Mouse (Mus musculus): Measurements from ENCODE around the gene Kif6. TPM values are rescaled to one million over a fixed set of nuclear protein-coding genes. Genes with fewer than 3 reads are reported as not detected.

Kif6 gene
- total RNA-seq, 1 experiment, result 0.36 TPM

- in situ Hi-C loops (cut with MboI; ENCODE audit: low sequenced_read_pairs in 2 of 2, unreplicated experiment in 2 of 2), result no loop called here
- H3K4me1 ChIP-seq (ENCODE audit: control insufficient read depth in 2 of 2, insufficient read depth in 2 of 2, low read length in 2 of 2, poor library complexity in 1 of 2), result no peaks in the 10 kb centered on the region
- TF ChIP-seq CHD2 (IDR thresholded peaks at IDR 0.05; ENCODE audit: low read depth, low read length), result no peak
- no peak for TF ChIP-seq ZC3H11A (IDR thresholded peaks at IDR 0.05; ENCODE audit: borderline replicate concordance, low read depth, low read length)
- no peak for TF ChIP-seq HCFC1 (IDR thresholded peaks at IDR 0.05; ENCODE audit: borderline replicate concordance, insufficient read depth, low read length)
- TF ChIP-seq MAFK (IDR thresholded peaks at IDR 0.05; ENCODE audit: insufficient read depth, low read depth, low read length), result no peak
- no peak for TF ChIP-seq ZNF384 (IDR thresholded peaks at IDR 0.05; ENCODE audit: low read depth, low read length)
These were observed 199.1 kb downstream of the Kif6 start for GRCm38 (mm10) chr17:49813893-49814640.

GRCm38 (mm10) chr17:49816067-49816565, 201.2 kb downstream of the Kif6 start:
- no peak overlapping the region for H3K9ac ChIP-seq (ENCODE audit: insufficient read depth, low read depth, low read length, poor library complexity, severe bottlenecking)
- no peaks in the 10 kb centered on the region for H3K9me3 ChIP-seq (ENCODE audit: control insufficient read depth, insufficient read depth, low read depth, low read length)
- H3K4me3 ChIP-seq (ENCODE audit: insufficient read depth in 1 of 2, low read depth in 1 of 2, low read length in 2 of 2, poor library complexity in 1 of 2, severe bottlenecking in 1 of 2), result no peak overlapping the region
- DNase-seq (ENCODE audit: low read depth, low spot score), result no peak
- H3K4me1 ChIP-seq (ENCODE audit: control insufficient read depth in 2 of 2, insufficient read depth in 2 of 2, low read length in 2 of 2, poor library complexity in 1 of 2), result no peaks in the 10 kb centered on the region
- H3K27ac ChIP-seq (ENCODE audit: insufficient read depth, low read depth, low read length, poor library complexity, severe bottlenecking), result no peak overlapping the region
- in situ Hi-C loops (cut with MboI; ENCODE audit: low sequenced_read_pairs in 2 of 2, unreplicated experiment in 2 of 2), result no loop called here
- H3K36me3 ChIP-seq (ENCODE audit: control insufficient read depth, insufficient read depth, low read length, poor library complexity, severe bottlenecking), result no peaks in the 10 kb centered on the region
- TF ChIP-seq CHD2 (IDR thresholded peaks at IDR 0.05; ENCODE audit: low read depth, low read length) (no peak), MAFK (IDR thresholded peaks at IDR 0.05; ENCODE audit: insufficient read depth, low read depth, low read length) (no peak), ZNF384 (IDR thresholded peaks at IDR 0.05; ENCODE audit: low read depth, low read length) (no peak), ZC3H11A (IDR thresholded peaks at IDR 0.05; ENCODE audit: borderline replicate concordance, low read depth, low read length) (no peak), HCFC1 (IDR thresholded peaks at IDR 0.05; ENCODE audit: borderline replicate concordance, insufficient read depth, low read length) (no peak)

More at GRCm38 (mm10) chr17:49813893-49814640, 199.1 kb downstream of the Kif6 start:
- Histone ChIP-seq H3K36me3 (ENCODE audit: control insufficient read depth, insufficient read depth, low read length, poor library complexity, severe bottlenecking) (no peaks in the 10 kb centered on the region), H3K4me3 (ENCODE audit: insufficient read depth in 1 of 2, low read depth in 1 of 2, low read length in 2 of 2, poor library complexity in 1 of 2, severe bottlenecking in 1 of 2) (no peak overlapping the region), H3K9me3 (ENCODE audit: control insufficient read depth, insufficient read depth, low read depth, low read length) (no peaks in the 10 kb centered on the region), H3K9ac (ENCODE audit: insufficient read depth, low read depth, low read length, poor library complexity, severe bottlenecking) (no peak overlapping the region), H3K27ac (ENCODE audit: insufficient read depth, low read depth, low read length, poor library complexity, severe bottlenecking) (no peak overlapping the region)
- no peak for DNase-seq (ENCODE audit: low read depth, low spot score)

GRCm38 (mm10) chr17:49816703-49817102, 201.8 kb downstream of the Kif6 start:
- TF ChIP-seq ZNF384 (IDR thresholded peaks at IDR 0.05; ENCODE audit: low read depth, low read length), result no peak
- TF ChIP-seq ZC3H11A (IDR thresholded peaks at IDR 0.05; ENCODE audit: borderline replicate concordance, low read depth, low read length), result no peak
- TF ChIP-seq HCFC1 (IDR thresholded peaks at IDR 0.05; ENCODE audit: borderline replicate concordance, insufficient read depth, low read length), result no peak
- no peak for TF ChIP-seq MAFK (IDR thresholded peaks at IDR 0.05; ENCODE audit: insufficient read depth, low read depth, low read length)
- TF ChIP-seq CHD2 (IDR thresholded peaks at IDR 0.05; ENCODE audit: low read depth, low read length), result no peak
- no peaks in the 10 kb centered on the region for H3K4me1 ChIP-seq (ENCODE audit: control insufficient read depth in 2 of 2, insufficient read depth in 2 of 2, low read length in 2 of 2, poor library complexity in 1 of 2)
- no peak for DNase-seq (ENCODE audit: low read depth, low spot score)
- no peak overlapping the region for H3K27ac ChIP-seq (ENCODE audit: insufficient read depth, low read depth, low read length, poor library complexity, severe bottlenecking)
- H3K9ac ChIP-seq (ENCODE audit: insufficient read depth, low read depth, low read length, poor library complexity, severe bottlenecking), result no peak overlapping the region
- no peak overlapping the region for H3K4me3 ChIP-seq (ENCODE audit: insufficient read depth in 1 of 2, low read depth in 1 of 2, low read length in 2 of 2, poor library complexity in 1 of 2, severe bottlenecking in 1 of 2)
- in situ Hi-C loops (cut with MboI; ENCODE audit: low sequenced_read_pairs in 2 of 2, unreplicated experiment in 2 of 2), result no loop called here
- H3K36me3 ChIP-seq (ENCODE audit: control insufficient read depth, insufficient read depth, low read length, poor library complexity, severe bottlenecking), result no peaks in the 10 kb centered on the region
- H3K9me3 ChIP-seq (ENCODE audit: control insufficient read depth, insufficient read depth, low read depth, low read length), result no peaks in the 10 kb centered on the region

- in situ Hi-C loops (cut with MboI; ENCODE audit: low sequenced_read_pairs in 2 of 2, unreplicated experiment in 2 of 2), result no loop called here
- DNase-seq (ENCODE audit: low read depth, low spot score), result no peak
- Histone ChIP-seq H3K4me1 (ENCODE audit: control insufficient read depth in 2 of 2, insufficient read depth in 2 of 2, low read length in 2 of 2, poor library complexity in 1 of 2) (no peaks in the 10 kb centered on the region), H3K27ac (ENCODE audit: insufficient read depth, low read depth, low read length, poor library complexity, severe bottlenecking) (no peak overlapping the region), H3K4me3 (ENCODE audit: insufficient read depth in 1 of 2, low read depth in 1 of 2, low read length in 2 of 2, poor library complexity in 1 of 2, severe bottlenecking in 1 of 2) (no peak overlapping the region), H3K9ac (ENCODE audit: insufficient read depth, low read depth, low read length, poor library complexity, severe bottlenecking) (no peak overlapping the region), H3K36me3 (ENCODE audit: control insufficient read depth, insufficient read depth, low read length, poor library complexity, severe bottlenecking) (no peaks in the 10 kb centered on the region), H3K9me3 (ENCODE audit: control insufficient read depth, insufficient read depth, low read depth, low read length) (no peaks in the 10 kb centered on the region)
- TF ChIP-seq MAFK (IDR thresholded peaks at IDR 0.05; ENCODE audit: insufficient read depth, low read depth, low read length) (no peak), CHD2 (IDR thresholded peaks at IDR 0.05; ENCODE audit: low read depth, low read length) (no peak), HCFC1 (IDR thresholded peaks at IDR 0.05; ENCODE audit: borderline replicate concordance, insufficient read depth, low read length) (no peak), ZC3H11A (IDR thresholded peaks at IDR 0.05; ENCODE audit: borderline replicate concordance, low read depth, low read length) (no peak), ZNF384 (IDR thresholded peaks at IDR 0.05; ENCODE audit: low read depth, low read length) (no peak)
These were observed 205.3 kb downstream of the Kif6 start for GRCm38 (mm10) chr17:49820203-49820602.

Measured in ES-E14 (cell line).